Mouse (Mus musculus) adrenal gland, adult (tissue): ENCODE measurements around the gene Grhl3.
A peak's percentile ranks its signal among the peaks of the same experiment; 100 is the strongest.

Experiments
- DNase-seq, 2 experiments: peaks; one replicate each; pipeline ENCODE4 v3.0.0; 2022 to 2023; ENCODE audit warnings: low spot score in 1 of 2; ENCODE audit not compliant: inconsistent age in 2 of 2

Gene Grhl3

GRCm38 (mm10) chr4:135531771-135532613 lies 41.4 kb downstream of the Grhl3 start:
- no peak for DNase-seq

DNA sequence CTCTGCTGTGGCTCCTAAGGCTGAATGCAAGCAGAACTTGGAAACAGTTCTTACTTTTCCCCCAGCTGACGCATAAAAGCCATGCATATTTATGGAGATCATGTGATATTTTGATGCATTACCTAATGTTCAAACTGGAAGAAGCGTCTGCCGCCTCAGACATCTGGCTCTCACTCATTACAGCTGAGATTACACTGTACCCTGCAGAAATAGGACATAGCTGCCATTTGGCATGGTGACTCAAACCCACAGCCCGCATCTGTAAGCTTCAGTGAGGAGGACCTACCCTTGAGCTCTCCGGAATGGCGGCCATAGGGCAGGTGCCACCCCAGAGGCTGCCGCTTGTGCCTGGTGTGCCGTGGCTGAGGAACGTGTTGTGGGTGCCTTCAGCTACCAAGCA lies 42.2 kb downstream of the Grhl3 start:
- no peak for DNase-seq

GRCm38 (mm10) chr4:135530270-135530669 lies 43.2 kb downstream of the Grhl3 start:
- no peak for DNase-seq

DNA sequence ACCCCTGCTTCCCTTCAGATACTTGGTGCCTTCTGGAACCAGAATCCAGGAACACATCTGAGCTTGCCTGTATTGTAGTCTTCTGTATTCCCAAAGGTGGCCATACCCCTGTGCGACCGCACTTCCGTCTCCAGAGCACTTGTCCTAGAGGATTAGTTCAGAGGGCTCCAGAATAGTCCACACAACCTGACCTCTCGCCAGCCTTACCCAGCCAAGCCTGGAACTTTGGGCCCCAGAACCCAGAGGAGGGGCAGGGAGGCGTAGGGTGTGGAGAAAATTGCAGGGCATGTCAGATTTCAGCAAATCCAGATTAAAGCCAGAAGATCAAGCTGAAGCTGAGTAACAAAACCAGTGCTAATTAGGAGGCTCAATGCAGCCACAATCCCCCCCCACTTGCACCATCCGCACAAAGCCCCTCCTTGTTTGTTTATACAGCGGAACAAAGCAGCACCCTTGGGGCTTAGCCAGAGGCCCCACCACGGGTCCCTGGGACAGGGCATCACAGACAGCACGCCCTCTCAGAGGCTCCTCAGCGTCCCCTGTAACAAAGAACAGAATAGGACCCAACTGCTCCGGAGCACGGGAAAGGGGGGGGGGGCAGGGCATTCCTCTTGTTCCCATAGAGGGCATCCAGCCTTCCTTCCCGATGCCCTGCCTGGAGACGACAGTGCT lies 47.3 kb downstream of the Grhl3 start:
- DNase-seq = no peak

- no peak for DNase-seq
These were observed 48.4 kb downstream of the Grhl3 start for GRCm38 (mm10) chr4:135525057-135525456.

- no peak for DNase-seq
These were observed 49.5 kb downstream of the Grhl3 start for GRCm38 (mm10) chr4:135523939-135524338.

DNA sequence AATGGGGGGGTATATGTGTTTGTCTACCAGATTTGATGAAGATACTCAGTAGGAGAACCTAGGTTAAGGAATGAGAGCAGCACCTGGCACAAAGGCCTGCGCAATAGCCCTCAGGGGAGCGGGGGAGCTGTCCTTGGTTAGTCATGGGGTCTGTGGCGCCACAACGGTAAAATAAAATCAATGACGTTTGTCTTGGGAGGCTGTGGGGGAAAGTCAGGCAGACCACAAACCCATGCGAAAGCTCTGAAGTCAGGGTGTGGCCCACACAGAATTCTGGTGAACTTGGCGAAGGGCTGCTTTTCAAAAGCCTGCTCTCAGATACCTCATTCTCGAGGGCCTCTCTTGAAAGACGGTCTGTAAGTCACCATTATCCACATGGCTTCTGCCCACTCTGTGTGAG lies 53.0 kb downstream of the Grhl3 start:
- no peak for DNase-seq

DNA sequence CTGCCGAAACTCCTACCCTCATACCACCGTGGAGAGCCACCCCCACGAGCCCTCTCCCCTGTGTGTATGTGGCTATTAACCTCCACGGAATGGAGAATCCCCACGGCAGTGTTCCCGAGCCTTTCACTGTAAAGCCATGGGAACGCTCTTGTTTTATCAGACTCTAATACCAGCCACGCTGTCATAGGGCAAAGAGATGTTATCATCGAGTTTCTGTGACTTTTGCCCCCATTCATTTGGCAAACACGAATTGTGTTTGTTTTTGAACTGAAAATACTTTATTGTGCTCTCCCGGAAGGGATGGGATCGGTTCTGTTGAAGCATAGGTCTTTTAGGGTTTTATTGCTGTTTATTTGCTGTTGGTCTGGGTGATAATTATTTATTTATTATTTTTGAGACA lies 55.3 kb downstream of the Grhl3 start:
- no peak for DNase-seq

- DNase-seq = peak; percentile 67 to 90
These were observed 56.8 kb downstream of the Grhl3 start for GRCm38 (mm10) chr4:135516351-135517316.

DNA sequence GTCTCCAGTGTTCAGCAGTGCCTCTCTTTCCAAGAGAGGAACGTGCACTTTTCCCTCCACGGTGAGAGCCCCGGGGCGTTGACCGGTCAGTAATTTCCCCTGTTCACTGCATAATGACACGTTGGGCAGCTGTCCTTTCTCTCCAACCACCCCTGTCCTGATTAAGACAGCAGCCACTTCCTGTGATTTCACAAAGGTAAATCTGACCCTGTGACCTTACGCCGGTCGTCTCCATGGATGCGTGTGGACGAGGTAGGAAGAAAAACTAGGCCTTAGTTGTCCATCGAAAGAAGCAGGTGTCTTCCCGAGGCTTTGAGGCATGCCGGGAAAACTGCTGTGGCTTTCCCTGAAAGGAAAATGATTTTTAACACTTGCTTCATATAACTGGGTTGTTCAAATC lies 58.5 kb downstream of the Grhl3 start:
- no peak for DNase-seq

DNA sequence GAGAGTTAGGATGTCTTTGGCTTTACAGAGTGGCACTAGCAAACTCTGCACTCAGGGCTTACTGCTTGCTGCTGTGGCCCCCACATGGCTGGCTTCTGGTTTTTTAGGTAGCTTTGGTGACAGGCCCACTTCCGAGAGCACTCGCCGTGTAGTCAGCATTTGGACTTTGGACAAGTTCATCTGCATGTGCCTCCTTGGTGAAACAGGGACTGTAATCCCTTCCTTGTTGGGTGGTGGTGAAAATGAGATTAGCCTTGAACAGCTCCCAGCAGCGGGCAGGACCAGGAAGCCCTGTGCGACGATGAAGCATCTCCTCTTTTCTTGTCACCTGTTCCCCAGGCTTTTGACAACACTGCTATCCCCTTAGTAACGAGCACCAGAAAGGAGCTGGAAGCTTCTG lies 59.6 kb downstream of the Grhl3 start:
- no peak for DNase-seq

DNA sequence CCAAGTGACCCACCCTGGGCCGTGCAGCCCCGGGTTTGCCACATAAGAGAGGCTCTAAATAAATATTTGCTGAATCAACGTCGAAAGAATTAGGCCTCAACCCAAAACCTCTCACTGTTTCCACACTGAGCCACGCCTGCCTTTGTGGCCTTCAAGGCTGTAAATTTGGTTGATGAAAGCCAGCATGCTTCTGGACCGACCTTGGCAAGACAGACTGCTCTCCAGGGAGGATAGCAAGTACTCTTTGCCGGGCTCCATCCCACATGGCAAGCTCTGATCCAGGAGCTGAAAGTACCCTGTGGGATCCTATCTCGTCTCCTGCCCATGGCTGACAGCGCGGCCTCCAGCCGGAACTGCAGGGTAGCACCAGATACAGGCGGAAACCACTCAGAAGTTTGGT lies 63.9 kb downstream of the Grhl3 start:
- peak; percentile 48 to 79 for DNase-seq

- peak; percentile 61 to 90 for DNase-seq
These were observed 64.9 kb downstream of the Grhl3 start for GRCm38 (mm10) chr4:135508419-135509039.

DNA sequence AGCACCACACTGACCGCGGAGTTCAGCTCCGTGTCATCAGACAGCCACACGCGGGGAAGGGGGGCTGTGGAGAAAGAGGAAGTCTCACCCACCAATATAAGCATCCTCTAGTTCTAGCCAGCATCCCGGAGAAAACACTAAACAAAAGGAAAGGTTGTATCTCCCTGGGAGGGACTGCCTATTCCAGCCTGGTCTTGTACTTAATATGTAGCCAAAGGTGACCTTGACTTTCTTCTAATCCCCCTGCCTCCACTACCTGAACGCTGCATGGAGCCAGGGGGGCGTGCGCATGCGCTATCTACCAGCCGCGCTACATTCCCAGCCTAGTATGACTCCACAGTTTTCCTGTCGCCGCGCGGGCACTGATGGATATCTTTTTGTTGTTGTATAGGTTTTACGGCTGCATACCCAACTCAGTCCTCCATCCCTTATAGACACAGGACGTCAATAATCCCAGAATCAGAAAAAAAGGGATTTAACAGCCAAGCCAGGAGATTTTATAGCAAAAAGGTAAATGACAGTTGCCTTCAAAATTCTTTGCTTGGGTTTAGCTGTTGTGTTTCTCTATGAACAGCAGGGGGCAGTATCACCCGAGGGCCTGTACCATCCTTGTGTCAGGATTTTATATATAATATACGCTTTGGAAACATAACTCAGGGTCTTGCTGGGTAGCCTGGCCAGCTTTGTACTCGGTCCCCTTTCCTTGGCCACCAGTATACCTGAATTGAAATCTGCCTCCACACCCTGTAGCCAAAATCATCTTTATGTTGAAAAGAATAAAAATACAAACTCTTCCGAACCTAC lies 65.7 kb downstream of the Grhl3 start:
- DNase-seq = peak in 1 of 2 experiments; percentile 62

DNA sequence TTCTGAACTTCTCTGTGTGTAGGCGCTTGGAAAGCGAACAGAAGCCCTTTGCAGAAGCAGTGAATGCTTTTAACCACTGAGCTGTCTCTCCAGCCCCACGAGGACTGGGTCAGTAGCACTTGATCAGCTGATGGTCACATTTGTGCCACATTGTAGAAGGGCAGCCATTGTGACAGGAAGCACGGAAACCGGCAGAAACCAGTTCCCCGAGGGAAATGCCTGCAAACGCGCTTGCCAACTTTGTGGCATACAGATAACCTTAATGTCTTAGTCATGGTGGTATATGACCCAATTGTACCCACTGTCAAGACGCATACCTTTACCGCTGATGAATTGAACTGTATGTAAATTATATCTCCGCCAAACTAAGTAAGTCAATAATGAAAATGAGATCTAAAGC lies 67.6 kb downstream of the Grhl3 start:
- DNase-seq = no peak

DNA sequence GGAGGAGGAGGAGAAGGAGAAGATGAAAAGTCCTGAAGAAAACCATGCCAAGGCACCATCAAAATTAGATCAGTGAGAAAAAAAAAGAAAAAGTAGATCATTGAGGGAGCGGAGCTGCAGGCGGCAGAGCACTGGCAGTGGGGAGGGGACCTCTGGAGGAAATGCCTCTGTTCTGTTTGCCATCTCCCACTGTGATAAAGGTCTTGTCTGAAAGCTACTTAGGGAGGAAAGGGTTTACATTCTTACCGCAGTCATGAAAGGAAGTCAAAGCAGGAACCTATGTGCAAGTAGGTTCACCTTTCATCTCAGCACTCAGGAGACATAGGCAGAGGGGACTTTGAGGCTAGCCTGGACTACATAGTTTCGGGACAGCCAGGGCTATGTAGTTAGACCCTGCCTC lies 71.8 kb downstream of the Grhl3 start:
- DNase-seq = no peak

DNA sequence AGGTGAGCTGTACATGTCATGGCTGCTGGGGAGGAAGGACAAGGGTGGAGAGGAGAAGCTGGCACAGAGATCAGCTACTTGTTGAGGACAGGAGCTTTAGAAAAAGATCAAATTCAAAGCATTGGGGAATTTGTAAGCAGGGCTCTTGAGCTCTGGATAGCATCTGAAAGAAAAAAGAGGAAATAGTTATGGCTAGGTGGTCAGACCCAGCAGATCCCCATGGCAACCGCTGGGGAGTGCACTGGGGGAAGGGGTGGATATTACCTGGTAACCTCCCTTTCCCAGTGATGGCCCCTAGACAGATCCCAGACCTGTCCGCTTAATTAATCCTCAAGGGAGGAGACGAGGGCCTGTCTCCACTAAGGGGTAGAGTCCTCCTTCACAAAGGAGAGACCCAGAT lies 73.6 kb downstream of the Grhl3 start:
- DNase-seq = no peak

- DNase-seq = no peak
These were observed 75.3 kb downstream of the Grhl3 start for GRCm38 (mm10) chr4:135498136-135498535.

DNA sequence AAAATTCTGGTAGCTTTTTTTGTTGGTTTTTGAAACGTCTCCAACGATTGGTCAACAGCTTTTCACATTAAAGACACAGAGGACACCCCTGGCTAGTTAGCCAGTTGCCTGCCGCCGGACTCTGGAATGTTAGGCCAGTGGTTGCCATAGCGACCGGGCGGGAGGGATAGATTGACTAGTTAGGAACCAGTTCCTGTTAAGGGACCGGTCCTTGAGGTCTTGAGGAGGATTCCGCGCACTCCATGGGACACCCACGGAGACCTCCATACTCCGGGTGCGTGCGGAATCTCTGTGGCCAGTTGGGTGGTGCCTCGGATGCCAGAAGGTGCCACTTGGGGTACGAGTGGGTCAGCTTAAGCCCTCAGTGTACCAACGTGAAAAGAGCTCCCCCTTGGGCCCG lies 77.6 kb downstream of the Grhl3 start:
- peak; percentile 53 to 80 for DNase-seq

- DNase-seq = no peak
These were observed 78.0 kb downstream of the Grhl3 start for GRCm38 (mm10) chr4:135495397-135495791.
